Mouse (Mus musculus): ENCODE results near the gene Katnb1.

The Katnb1 gene

GRCm38 (mm10) chr8:95080381-95081341 is at the start of gene Katnb1:
Katnb1 (plus strand) TSS chr8:95081186.
- DNase-seq = peak; percentile 100

GRCm38 (mm10) chr8:95037106-95037925 is 43.7 kb upstream of the Katnb1 start:
- peak; percentile 95 for DNase-seq

GRCm38 (mm10) chr8:95041883-95042784 is 38.9 kb upstream of the Katnb1 start:
- no peak for DNase-seq

- DNase-seq = no peak
Measured at GRCm38 (mm10) chr8:95044811-95045210, 36.2 kb upstream of the Katnb1 start.

GRCm38 (mm10) chr8:95046982-95047381 is 34.0 kb upstream of the Katnb1 start:
- DNase-seq = peak; percentile 94

- no peak for DNase-seq
Measured at GRCm38 (mm10) chr8:95047884-95048680, 32.9 kb upstream of the Katnb1 start.

GRCm38 (mm10) chr8:95049636-95050035 is 31.4 kb upstream of the Katnb1 start:
- DNase-seq = no peak

GRCm38 (mm10) chr8:95054438-95054837 is 26.5 kb upstream of the Katnb1 start:
- no peak for DNase-seq

- no peak for DNase-seq
Measured at GRCm38 (mm10) chr8:95054927-95055510, 26.0 kb upstream of the Katnb1 start, which contains the start of gene Drc7. Drc7 (plus strand) TSS chr8:95055103.

GRCm38 (mm10) chr8:95056414-95056813 is 24.6 kb upstream of the Katnb1 start:
- no peak for DNase-seq

- DNase-seq = no peak
Measured at GRCm38 (mm10) chr8:95058661-95059060, 22.3 kb upstream of the Katnb1 start.

- DNase-seq = peak; percentile 93
Measured at GRCm38 (mm10) chr8:95059812-95060533, 21.0 kb upstream of the Katnb1 start.

GRCm38 (mm10) chr8:95064531-95064930 is 16.5 kb upstream of the Katnb1 start:
- DNase-seq = no peak

- DNase-seq = no peak
Measured at GRCm38 (mm10) chr8:95067582-95067981, 13.4 kb upstream of the Katnb1 start.

- DNase-seq = no peak
Measured at GRCm38 (mm10) chr8:95075504-95075903, 5.5 kb upstream of the Katnb1 start.

GRCm38 (mm10) chr8:95076151-95076550 is 4.8 kb upstream of the Katnb1 start:
- no peak for DNase-seq

- DNase-seq = no peak
Measured at GRCm38 (mm10) chr8:95078055-95078454, 2.9 kb upstream of the Katnb1 start.

- DNase-seq = no peak
Measured at GRCm38 (mm10) chr8:95079305-95079704, 1.7 kb upstream of the Katnb1 start.

- no peak for DNase-seq
Measured at GRCm38 (mm10) chr8:95081650-95082049, 664 bp downstream of the Katnb1 start.

GRCm38 (mm10) chr8:95084261-95084660 is 3.3 kb downstream of the Katnb1 start:
- DNase-seq = no peak

Data from heart, adult 11 months (tissue).